Mouse (Mus musculus) ES-E14 (cell line): ENCODE data around the gene Itgb3.

Experiments used
- CHD2 ChIP-seq: IDR thresholded peaks from 2 replicates; pipeline ENCODE4 v1.6.1; 2014; ENCODE audit warnings: mild to moderate bottlenecking, low read depth, low read length, inconsistent platforms
- MAFK ChIP-seq: IDR thresholded peaks from 2 replicates; pipeline ENCODE4 v1.6.1; 2014; ENCODE audit warnings: mild to moderate bottlenecking, low read depth, low read length, inconsistent platforms; ENCODE audit not compliant: insufficient read depth
- ZNF384 ChIP-seq: IDR thresholded peaks from 2 replicates; pipeline ENCODE4 v1.6.1; 2012; ENCODE audit warnings: low read depth, low read length, inconsistent platforms

DNA sequence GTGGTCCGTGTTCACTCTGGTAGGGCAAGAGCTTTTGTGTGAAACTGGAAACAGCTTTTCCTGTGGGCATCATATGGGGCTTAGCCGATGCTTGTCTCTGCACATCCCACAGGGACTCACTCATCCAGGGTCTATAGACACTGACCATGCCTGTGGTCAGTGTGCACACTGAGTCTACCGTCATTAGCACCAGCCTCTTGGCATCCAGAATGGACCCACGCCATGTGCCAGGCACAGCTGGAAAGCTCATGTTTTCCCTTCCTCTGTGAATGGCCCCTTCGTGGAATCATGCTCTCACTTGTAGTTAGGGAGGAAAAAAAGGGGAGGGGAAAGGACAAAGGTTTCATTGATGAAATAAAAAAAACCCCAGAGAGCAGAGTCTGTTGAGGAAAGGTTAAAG is 30.2 kb downstream of the Itgb3 start:
- no peak for TF ChIP-seq ZNF384
- TF ChIP-seq MAFK = no peak
- no peak for TF ChIP-seq CHD2
